8 mouse cellular contexts compared by ENCODE assay signal in the genomic region with DNA sequence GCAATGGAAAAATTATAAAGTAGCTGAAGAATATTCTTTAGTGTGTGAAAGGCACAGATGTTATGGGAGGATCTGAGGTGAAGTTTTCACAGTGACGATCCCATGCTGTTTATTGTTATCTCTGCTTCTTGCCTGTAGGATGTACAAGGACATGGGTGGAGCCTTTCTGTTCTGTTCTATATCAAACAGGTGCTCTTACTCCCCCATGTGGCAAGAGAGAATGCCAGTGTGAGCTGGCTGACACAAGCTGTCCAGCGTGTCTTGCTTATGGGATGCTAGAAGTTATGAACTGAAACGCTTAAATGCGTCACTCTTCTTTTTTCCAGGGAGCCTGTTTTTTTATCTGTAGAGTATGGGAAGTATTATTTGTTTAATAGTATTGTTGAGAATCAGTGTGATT.
DNase-seq lines count a peak whose midpoint lies in the region; ATAC-seq and TF ChIP-seq lines count a peak whose summit lies in the region.

No protein-coding gene starts in this region.

- intact Hi-C loops in left cerebral cortex, postnatal 25 days (cut with DNase I) = loop anchor here (5.0 to 10.0 kb wide), 4 partner anchors 468 to 1516 kb away; no protein-coding TSS in a partner anchor

- no peaks in the 10 kb centered on the region for H3K36me3 ChIP-seq in kidney, postnatal 0 days (ENCODE audit: insufficient read depth, low read length)
- no peaks in the 10 kb centered on the region for H3K36me3 ChIP-seq in kidney, embryonic 16.5 days (ENCODE audit: insufficient read depth, low read length)
- H3K36me3 ChIP-seq in MEL (ENCODE audit: control insufficient read depth in 1 of 2, insufficient read depth in 2 of 2, low read length in 2 of 2) = no peaks in the 10 kb centered on the region
- no peaks in the 10 kb centered on the region for H3K36me3 ChIP-seq in liver, embryonic 11.5 days (ENCODE audit: control insufficient read depth, insufficient read depth, low read length)

- no peaks in the 10 kb centered on the region for H3K4me1 ChIP-seq in kidney, postnatal 0 days (replicated peaks; ENCODE audit: insufficient read depth, low read length)
- no peaks in the 10 kb centered on the region for H3K4me1 ChIP-seq in kidney, embryonic 16.5 days (ENCODE audit: insufficient read depth, low read length)
- no peaks in the 10 kb centered on the region for H3K4me1 ChIP-seq in MEL (ENCODE audit: control insufficient read depth in 1 of 2, insufficient read depth in 2 of 2, low read length in 2 of 2)
- H3K4me1 ChIP-seq in liver, embryonic 11.5 days (replicated peaks; ENCODE audit: control insufficient read depth, insufficient read depth, low read length) = no peaks in the 10 kb centered on the region

- 46% methylated on average over 4 of the region's 4 CpGs for WGBS in kidney, postnatal 0 days
- 46% methylated on average over 4 of the region's 4 CpGs for WGBS in kidney, embryonic 16.5 days
- 51% methylated on average over 4 of the region's 4 CpGs for WGBS in liver, embryonic 11.5 days

- peak; percentile 59 for TF ChIP-seq CTCF in kidney, postnatal 0 days (IDR thresholded peaks at IDR 0.05; ENCODE audit: low read depth)
- peak in 1 of 3 experiments; percentile 25; a peak in 2 of 6 replicates for TF ChIP-seq CTCF in MEL (IDR thresholded peaks at IDR 0.05 in 2 of 3, conservative IDR thresholded peaks at IDR 0.05 in 1 of 3; ENCODE audit: control insufficient read depth in 1 of 3, insufficient read depth in 1 of 3, low read depth in 2 of 3, low read length in 3 of 3, poor library complexity in 1 of 3, severe bottlenecking in 1 of 3)

- H3K4me3 ChIP-seq in kidney, postnatal 0 days (replicated peaks; ENCODE audit: low read depth, low read length) = no peak overlapping the region
- H3K4me3 ChIP-seq in kidney, embryonic 16.5 days (ENCODE audit: low read length) = no peak overlapping the region
- H3K4me3 ChIP-seq in MEL (ENCODE audit: control insufficient read depth in 1 of 2, insufficient read depth in 1 of 2, low read depth in 2 of 2, low read length in 2 of 2) = no peak overlapping the region
- H3K4me3 ChIP-seq in liver, embryonic 11.5 days (ENCODE audit: low read depth, low read length) = no peak overlapping the region

- TF ChIP-seq EP300 in MEL (IDR thresholded peaks at IDR 0.05; ENCODE audit: low read depth in 1 of 2, low read length in 2 of 2) = no peak

- no peak for TF ChIP-seq POLR2A in MEL (IDR thresholded peaks at IDR 0.05; ENCODE audit: control insufficient read depth in 1 of 2, insufficient read depth in 1 of 2, low read depth in 1 of 2, low read length in 2 of 2, poor library complexity in 1 of 2)

- no peak for ATAC-seq in kidney, postnatal 0 days (replicated peaks; ENCODE audit: low FRiP score, low read depth)
- no peak for ATAC-seq in kidney, embryonic 16.5 days (ENCODE audit: low FRiP score, low TSS enrichment)
- peak; percentile 91 for ATAC-seq in common myeloid progenitor, adult 5-6 weeks (replicated peaks; ENCODE audit: low read depth, poor library complexity, severe bottlenecking)
- no peak for ATAC-seq in liver, embryonic 11.5 days (replicated peaks; ENCODE audit: low FRiP score)

- no peak; the same call in 1 of the 2 replicates for TF ChIP-seq RAD21 in MEL (IDR thresholded peaks at IDR 0.05; ENCODE audit: low read depth, low read length)

- H3K27me3 ChIP-seq in kidney, postnatal 0 days (ENCODE audit: insufficient read depth, low read length) = no peaks in the 10 kb centered on the region
- no peaks in the 10 kb centered on the region for H3K27me3 ChIP-seq in kidney, embryonic 16.5 days (ENCODE audit: insufficient read depth, low read length)
- H3K27me3 ChIP-seq in MEL (ENCODE audit: control insufficient read depth in 1 of 2, insufficient read depth in 2 of 2, low read length in 2 of 2) = no peaks in the 10 kb centered on the region
- no peaks in the 10 kb centered on the region for H3K27me3 ChIP-seq in liver, embryonic 11.5 days (replicated peaks; ENCODE audit: control insufficient read depth, insufficient read depth, low read length)

- peak; percentile 25 for DNase-seq in kidney, postnatal 0 days (ENCODE audit: low spot score)
- DNase-seq in MEL (ENCODE audit: low read depth, low spot score) = peak; percentile 11
- DNase-seq in left cerebral cortex, postnatal 25 days (ENCODE audit: low spot score in 2 of 2) = peak; percentile 23 to 60
- DNase-seq in spleen, adult 18-20 months = no peak
- no peak for DNase-seq in kidney, postnatal 25 days
- DNase-seq in liver, embryonic 11.5 days (ENCODE audit: low spot score) = no peak

- H3K9me3 ChIP-seq in kidney, postnatal 0 days (replicated peaks; ENCODE audit: low read length) = no peaks in the 10 kb centered on the region
- no peaks in the 10 kb centered on the region for H3K9me3 ChIP-seq in kidney, embryonic 16.5 days (ENCODE audit: low read length)
- no peaks in the 10 kb centered on the region for H3K9me3 ChIP-seq in MEL (replicated peaks; ENCODE audit: insufficient read depth, low read length)
- no peaks in the 10 kb centered on the region for H3K9me3 ChIP-seq in liver, embryonic 11.5 days (ENCODE audit: control insufficient read depth, low read length)

- no peaks in the 10 kb centered on the region for H3K79me2 ChIP-seq in MEL (ENCODE audit: control insufficient read depth, insufficient read depth, low read length, poor library complexity)

- H3K27ac ChIP-seq in kidney, postnatal 0 days = no peak overlapping the region
- no peak overlapping the region for H3K27ac ChIP-seq in kidney, embryonic 16.5 days (ENCODE audit: low read length)
- no peak overlapping the region for H3K27ac ChIP-seq in MEL (ENCODE audit: control insufficient read depth, low read depth, low read length)
- H3K27ac ChIP-seq in liver, embryonic 11.5 days (ENCODE audit: low read depth, low read length) = no peak overlapping the region

- no peak overlapping the region for H3K4me2 ChIP-seq in kidney, postnatal 0 days (ENCODE audit: low read length)
- H3K4me2 ChIP-seq in kidney, embryonic 16.5 days (replicated peaks; ENCODE audit: low read depth, low read length) = no peak overlapping the region
- no peak overlapping the region for H3K4me2 ChIP-seq in liver, embryonic 11.5 days

- H3K9ac ChIP-seq in kidney, postnatal 0 days (ENCODE audit: low read depth, low read length) = no peak overlapping the region
- H3K9ac ChIP-seq in kidney, embryonic 16.5 days (replicated peaks; ENCODE audit: low read length) = no peak overlapping the region
- H3K9ac ChIP-seq in MEL (ENCODE audit: control insufficient read depth, low read depth, low read length, poor library complexity, severe bottlenecking) = no peak overlapping the region
- H3K9ac ChIP-seq in liver, embryonic 11.5 days (ENCODE audit: low read depth, low read length) = no peak overlapping the region

TF ChIP-seq in MEL, 35 proteins besides CTCF, POLR2A, EP300 and RAD21:
- TF ChIP-seq HCFC1 (IDR thresholded peaks at IDR 0.05; ENCODE audit: low read depth, low read length) = no peak
- peak; percentile 32; the same call in 1 of the 2 replicates for TF ChIP-seq SMC3 (IDR thresholded peaks at IDR 0.05; ENCODE audit: low read depth, low read length)

Comparison
In these comparisons a context has a peak if more than half of its experiments do, and no peak if none do; other contexts are left out.
1. DNase-seq: peak in kidney, postnatal 0 days (single experiment), MEL (single experiment) and left cerebral cortex, postnatal 25 days (2 of 2); none in spleen, adult 18-20 months (0 of 2), kidney, postnatal 25 days (0 of 2) and liver, embryonic 11.5 days (single experiment).